Mouse (Mus musculus) heart, postnatal 0 days (tissue): Measurements from ENCODE around the gene Bri3. TPM values are rescaled to one million over a fixed set of nuclear protein-coding genes. Genes with fewer than 3 reads are reported as not detected.

Experiments used
- ATAC-seq: fragments of 200-750 bp; cut with Nextera tagmentation; 2 replicates; pipeline ENCODE4 v1.8.0; 2017; ENCODE audit warnings: low read depth, moderate number of reproducible peaks, moderate library complexity; ENCODE audit not compliant: insufficient read depth
- DNase-seq: peaks from one replicate; pipeline ENCODE4 v3.0.0-alpha.2; 2016; ENCODE audit warnings: low spot score
- H3K27ac ChIP-seq: fragments of 300-500 bp; sonication (generic); 2 replicates; pipeline ENCODE4 v1.5.1; 2014; ENCODE audit warnings: low read depth, mild to moderate bottlenecking
- H3K27me3 ChIP-seq: fragments of 300-500 bp; sonication (generic); 2 replicates; pipeline ENCODE4 v1.6.1; 2014; ENCODE audit warnings: low read length, mixed read lengths; ENCODE audit not compliant: control insufficient read depth, insufficient read depth
- H3K36me3 ChIP-seq: fragments of 300-500 bp; sonication (generic); replicated peaks from 2 replicates; pipeline ENCODE4 v1.6.1; 2014; ENCODE audit warnings: low read length, mixed read lengths; ENCODE audit not compliant: control insufficient read depth, insufficient read depth
- H3K4me1 ChIP-seq: fragments of 300-500 bp; sonication (generic); 2 replicates; pipeline ENCODE4 v1.6.1; 2014; ENCODE audit warnings: antibody characterized with exemption; ENCODE audit not compliant: control insufficient read depth, insufficient read depth
- H3K4me2 ChIP-seq: fragments of 300-500 bp; sonication (generic); 2 replicates; pipeline ENCODE4 v1.6.1; 2014; ENCODE audit warnings: low read depth, mild to moderate bottlenecking, low read length, moderate library complexity
- H3K4me3 ChIP-seq: fragments of 300-500 bp; sonication (generic); 2 replicates; pipeline ENCODE4 v1.5.1; 2014; ENCODE audit warnings: low read depth, low read length
- H3K9ac ChIP-seq: fragments of 300-500 bp; sonication (generic); replicated peaks from 2 replicates; pipeline ENCODE4 v1.6.1; 2014; ENCODE audit warnings: low read depth, low read length, mixed read lengths
- H3K9me3 ChIP-seq: fragments of 300-500 bp; sonication (generic); replicated peaks from 2 replicates; pipeline ENCODE4 v1.6.1; 2016; ENCODE audit warnings: low read length; ENCODE audit not compliant: control insufficient read depth
- CTCF ChIP-seq: IDR thresholded peaks from 2 replicates; pipeline ENCODE4 v1.5.1; 2016; ENCODE audit warnings: antibody characterized with exemption, control low read depth, low read depth
- EP300 ChIP-seq: IDR thresholded peaks from 2 replicates; pipeline ENCODE4 v1.6.1; 2016; ENCODE audit warnings: antibody characterized with exemption, low read depth
- WGBS: fragments of 180-500 bp; shearing (Covaris S2); extraction: QIAGEN DNeasy Blood & Tissue Kit; methylation state at CpG from one replicate; pipeline ENCODE4 v1.1.7; 2014; 5-methylcytosine and 5-hydroxymethylcytosine counted together
- polyA plus RNA-seq: library from polyadenylated mRNA; unstranded; fragments of >200 nt; fragmentation: Nextera tagmentation; extraction: Ambion mirVana; gene quantifications from 2 replicates; pipeline ENCODE4 v1.2.1, GENCODE M21; 2015
- total RNA-seq: library from RNA; depleted of rRNA; stranded (reverse); fragments of >200 nt; gene quantifications from 2 replicates; pipeline ENCODE4 v1.2.3, GENCODE M21; 2014; ENCODE audit warnings: low replicate concordance

Gene Bri3
- total and polyA plus RNA-seq, 2 experiments from 2014 or later: 71.0 to 304 TPM

DNA sequence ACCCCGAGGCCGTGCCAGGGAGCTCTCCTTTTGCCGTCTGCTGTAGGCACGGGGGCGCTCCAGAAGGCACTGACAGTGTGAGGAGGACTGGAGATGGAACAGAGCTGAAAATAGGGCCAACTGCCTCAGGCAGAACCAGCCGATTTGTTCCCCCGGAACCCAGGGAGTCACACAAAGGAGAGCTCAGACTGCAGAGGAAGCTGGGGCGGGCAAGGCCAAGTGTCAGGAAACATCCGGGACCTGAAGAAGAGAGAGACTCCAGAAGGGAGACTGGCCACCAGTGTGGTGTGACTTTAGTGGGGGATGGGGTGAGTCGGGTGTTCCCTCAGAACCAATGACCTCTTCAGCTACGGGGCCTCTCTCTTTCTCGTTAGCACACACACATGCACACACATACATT lies 24.9 kb upstream of the Bri3 start:
- 0 out of 2 replicates have a peak, but pooled peaks cover 7% of the 10 kb centered on the region for H3K4me1 ChIP-seq
- no peaks in the 10 kb centered on the region for H3K9me3 ChIP-seq
- no peaks in the 10 kb centered on the region for H3K27me3 ChIP-seq
- no peak overlapping the region for H3K4me2 ChIP-seq
- H3K4me3 ChIP-seq: no peak overlapping the region
- ATAC-seq (no peak), DNase-seq (no peak)
- H3K27ac ChIP-seq: 0 out of 2 replicates have a peak overlapping the region, but pooled peaks have one; percentile 3
- 0 out of 2 replicates have a peak, but pooled peaks cover 6% of the 10 kb centered on the region for H3K36me3 ChIP-seq
- 67% methylated on average over 12 of the region's 12 CpGs for WGBS
- TF ChIP-seq CTCF (no peak), EP300 (no peak)
- no peak overlapping the region for H3K9ac ChIP-seq

GRCm38 (mm10) chr5:144219936-144220335 lies 24.3 kb upstream of the Bri3 start:
- TF ChIP-seq CTCF: no peak
- TF ChIP-seq EP300: no peak
- WGBS: 88% methylated on average over 5 of the region's 5 CpGs
- DNase-seq: no peak

DNA sequence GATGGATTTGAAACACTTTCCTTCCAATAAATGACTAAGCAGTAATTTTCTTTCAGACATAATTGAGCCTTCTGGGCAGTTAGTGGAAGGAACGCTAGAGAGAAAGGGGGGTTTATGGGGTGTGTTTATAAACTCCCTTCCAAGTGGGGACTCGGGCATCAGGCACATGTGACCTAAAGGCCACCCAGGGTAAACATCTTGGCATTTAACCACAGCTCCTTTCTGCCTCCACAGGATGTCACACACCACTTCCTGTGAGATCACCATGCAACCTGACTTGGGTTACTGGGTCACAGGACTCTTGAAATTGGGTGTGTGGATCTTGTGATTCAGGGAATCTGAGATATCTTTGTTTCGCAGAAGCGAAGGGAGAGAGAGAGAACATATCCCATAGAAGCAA lies 22.9 kb upstream of the Bri3 start:
- ATAC-seq (no peak), DNase-seq (peak; percentile 27)
- Histone ChIP-seq H3K9me3 (no peaks in the 10 kb centered on the region), H3K9ac (no peak overlapping the region), H3K4me1 (0 out of 2 replicates have a peak, but pooled peaks cover 7% of the 10 kb centered on the region), H3K4me3 (no peak overlapping the region), H3K4me2 (no peak overlapping the region; the same call in 1 of the 2 replicates), H3K27ac (peak overlapping the region; percentile 83; the same call in 1 of the 2 replicates), H3K36me3 (0 out of 2 replicates have a peak, but pooled peaks cover 6% of the 10 kb centered on the region), H3K27me3 (no peaks in the 10 kb centered on the region)
- WGBS: 51% methylated on average over 4 of the region's 4 CpGs
- TF ChIP-seq CTCF (no peak), EP300 (no peak)

More at GRCm38 (mm10) chr5:144219936-144220335, 24.3 kb upstream of the Bri3 start:
- Histone ChIP-seq H3K27ac (no peak overlapping the region), H3K9ac (no peak overlapping the region), H3K4me2 (no peak overlapping the region), H3K27me3 (no peaks in the 10 kb centered on the region), H3K9me3 (no peaks in the 10 kb centered on the region), H3K36me3 (0 out of 2 replicates have a peak, but pooled peaks cover 6% of the 10 kb centered on the region), H3K4me3 (no peak overlapping the region), H3K4me1 (0 out of 2 replicates have a peak, but pooled peaks cover 7% of the 10 kb centered on the region)
- ATAC-seq: no peak

DNA sequence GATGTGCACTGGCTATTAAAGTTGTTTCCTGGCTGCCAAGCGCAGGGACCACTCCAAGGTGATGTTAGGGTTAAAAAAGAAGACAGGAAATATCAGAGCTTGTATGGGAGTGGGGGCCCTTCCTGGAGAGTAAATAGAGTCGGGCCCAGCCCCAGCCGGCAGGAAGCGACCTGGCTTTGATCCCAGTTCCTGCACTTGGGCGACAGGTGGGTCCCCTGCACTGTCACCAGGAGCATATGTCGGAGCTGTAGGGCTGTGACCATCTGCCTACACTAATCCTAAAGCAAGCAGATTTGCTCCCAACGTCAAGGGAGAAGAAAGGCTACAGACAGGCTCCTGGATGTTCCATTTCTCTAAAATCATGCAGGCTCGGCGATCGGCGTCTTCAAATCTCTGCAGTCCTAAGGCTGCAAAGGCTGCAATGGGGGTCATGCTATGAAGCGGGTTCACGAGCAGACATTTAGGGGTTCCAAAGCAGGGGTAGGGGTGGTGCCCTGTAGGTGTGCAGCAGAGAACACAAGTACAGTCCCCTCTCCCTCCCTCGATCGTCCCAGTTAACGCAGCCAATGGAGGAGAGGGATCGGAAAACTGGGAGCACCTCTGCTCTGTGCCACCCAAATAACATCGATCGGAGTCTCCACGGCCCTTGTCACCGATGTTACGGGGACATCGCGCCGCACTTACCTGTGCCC lies 21.3 kb upstream of the Bri3 start:
- Histone ChIP-seq H3K4me2 (peak overlapping the region; percentile 86), H3K27me3 (no peaks in the 10 kb centered on the region), H3K9ac (peak overlapping the region; percentile 65), H3K4me3 (peak overlapping the region; percentile 74), H3K9me3 (no peaks in the 10 kb centered on the region), H3K27ac (peak overlapping the region; percentile 83), H3K4me1 (0 out of 2 replicates have a peak, but pooled peaks cover 7% of the 10 kb centered on the region), H3K36me3 (no peaks in the 10 kb centered on the region)
- 2% methylated on average over 25 of the region's 25 CpGs for WGBS
- DNase-seq (peak; percentile 51), ATAC-seq (peak; percentile 27)
- TF ChIP-seq CTCF (no peak), EP300 (no peak)

- Histone ChIP-seq H3K4me3 (peak within 1 kb of the TSS; percentile 74), H3K4me1 (0 out of 2 replicates have a peak, but pooled peaks cover 7% of the 10 kb centered on the region), H3K27me3 (no peaks in the 10 kb centered on the region), H3K9ac (peak within 1 kb of the TSS; percentile 65), H3K4me2 (peak within 1 kb of the TSS; percentile 86), H3K27ac (peak within 1 kb of the TSS; percentile 83), H3K36me3 (no peaks in the 10 kb centered on the region), H3K9me3 (no peaks in the 10 kb centered on the region)
- ATAC-seq: peak; percentile 92
- TF ChIP-seq EP300 (no peak), CTCF (no peak)
- WGBS: 0% methylated on average over 37 of the region's 37 CpGs
- DNase-seq: peak; percentile 94
Measured at GRCm38 (mm10) chr5:144223503-144223862, 20.8 kb upstream of the Bri3 start, which contains the start of gene Tecpr1. TSS of gene Tecpr1 (minus strand) at chr5:144223615.
